Mouse (Mus musculus): Measurements from ENCODE around the gene B230118H07Rik. TPM values are rescaled to one million over a fixed set of nuclear protein-coding genes. Genes with fewer than 3 reads are reported as not detected.

Gene B230118H07Rik
- polyA plus RNA-seq, 1 experiment from 2014 or later, result 49.4 TPM

- H3K27ac ChIP-seq (replicated peaks; ENCODE audit: low read depth, low read length), result no peak overlapping the region
- no peaks in the 10 kb centered on the region for H3K9me3 ChIP-seq (ENCODE audit: control insufficient read depth, low read length)
- no peaks in the 10 kb centered on the region for H3K36me3 ChIP-seq (ENCODE audit: control insufficient read depth, insufficient read depth, low read length)
- 0 out of 2 replicates have a peak, but pooled peaks cover 4% of the 10 kb centered on the region for H3K4me1 ChIP-seq (ENCODE audit: control insufficient read depth, insufficient read depth, low read length)
- no peak for ATAC-seq (ENCODE audit: low FRiP score, low TSS enrichment)
- H3K4me3 ChIP-seq (replicated peaks; ENCODE audit: low read depth, low read length), result no peak overlapping the region
- DNase-seq, result no peak
- no peak overlapping the region for H3K4me2 ChIP-seq (ENCODE audit: low read length)
- H3K9ac ChIP-seq (replicated peaks; ENCODE audit: low read length), result no peak overlapping the region
- no peaks in the 10 kb centered on the region for H3K27me3 ChIP-seq (ENCODE audit: control insufficient read depth, insufficient read depth, low read length)
- WGBS, result 36% methylated on average over 2 of the region's 2 CpGs
These were observed 25.3 kb downstream of the B230118H07Rik start for GRCm38 (mm10) chr2:101624011-101624410.

DNA sequence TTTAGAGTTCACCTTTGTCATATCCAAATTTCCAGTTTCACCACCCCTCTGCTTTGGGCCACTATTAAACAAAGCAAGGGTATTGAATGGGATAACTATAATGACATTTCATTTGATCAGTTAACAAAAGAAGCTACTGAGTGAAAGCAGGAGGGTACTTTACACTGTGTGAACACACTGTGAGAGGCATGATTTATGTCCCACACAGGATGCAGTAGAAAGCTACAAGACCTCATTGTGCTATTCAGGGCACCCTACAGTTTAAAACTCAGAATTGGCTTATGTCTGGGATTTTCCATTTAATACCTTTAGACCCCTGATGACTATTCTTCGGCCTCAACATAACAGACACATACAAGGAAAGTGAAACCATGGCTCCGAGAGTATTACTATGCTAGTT is 26.3 kb downstream of the B230118H07Rik start:
- H3K4me2 ChIP-seq (ENCODE audit: low read length), result no peak overlapping the region
- no peaks in the 10 kb centered on the region for H3K27me3 ChIP-seq (ENCODE audit: control insufficient read depth, insufficient read depth, low read length)
- WGBS, result 53% methylated on average over 2 of the region's 2 CpGs
- H3K4me1 ChIP-seq (ENCODE audit: control insufficient read depth, insufficient read depth, low read length), result 0 out of 2 replicates have a peak, but pooled peaks cover 4% of the 10 kb centered on the region
- ATAC-seq (ENCODE audit: low FRiP score, low TSS enrichment), result no peak
- H3K9me3 ChIP-seq (ENCODE audit: control insufficient read depth, low read length), result no peaks in the 10 kb centered on the region
- H3K4me3 ChIP-seq (replicated peaks; ENCODE audit: low read depth, low read length), result no peak overlapping the region
- H3K9ac ChIP-seq (replicated peaks; ENCODE audit: low read length), result no peak overlapping the region
- no peak overlapping the region for H3K27ac ChIP-seq (replicated peaks; ENCODE audit: low read depth, low read length)
- H3K36me3 ChIP-seq (ENCODE audit: control insufficient read depth, insufficient read depth, low read length), result no peaks in the 10 kb centered on the region
- DNase-seq, result no peak

DNA sequence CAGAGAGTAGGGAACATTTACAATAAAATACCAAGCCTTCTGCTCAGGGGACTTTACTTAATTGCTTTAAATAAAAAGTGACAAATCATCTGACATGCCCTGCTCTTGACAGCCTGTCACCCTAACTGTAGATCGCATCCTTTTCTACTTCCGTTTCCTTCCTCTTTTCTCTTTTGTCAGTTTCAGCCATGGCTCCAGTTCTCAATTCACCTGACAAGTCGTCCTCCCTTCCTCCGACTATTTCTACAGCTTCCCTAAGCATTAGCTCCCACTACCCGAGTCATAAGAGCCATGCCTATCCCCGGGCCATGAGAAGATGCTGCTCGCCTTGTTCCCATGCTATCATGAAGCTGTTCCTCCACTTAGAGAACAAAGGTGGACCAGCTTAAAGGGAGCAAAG is 27.7 kb downstream of the B230118H07Rik start:
- Histone ChIP-seq H3K36me3 (ENCODE audit: control insufficient read depth, insufficient read depth, low read length) (no peaks in the 10 kb centered on the region), H3K27ac (replicated peaks; ENCODE audit: low read depth, low read length) (no peak overlapping the region), H3K27me3 (ENCODE audit: control insufficient read depth, insufficient read depth, low read length) (no peaks in the 10 kb centered on the region), H3K4me2 (ENCODE audit: low read length) (no peak overlapping the region), H3K4me3 (replicated peaks; ENCODE audit: low read depth, low read length) (no peak overlapping the region), H3K4me1 (ENCODE audit: control insufficient read depth, insufficient read depth, low read length) (0 out of 2 replicates have a peak, but pooled peaks cover 4% of the 10 kb centered on the region), H3K9ac (replicated peaks; ENCODE audit: low read length) (no peak overlapping the region), H3K9me3 (ENCODE audit: control insufficient read depth, low read length) (no peaks in the 10 kb centered on the region)
- 67% methylated on average over 7 of the region's 7 CpGs for WGBS
- ATAC-seq (ENCODE audit: low FRiP score, low TSS enrichment) (no peak), DNase-seq (no peak)

GRCm38 (mm10) chr2:101620899-101621298 is 28.4 kb downstream of the B230118H07Rik start:
- no peak for DNase-seq
- Histone ChIP-seq H3K27ac (replicated peaks; ENCODE audit: low read depth, low read length) (no peak overlapping the region), H3K36me3 (ENCODE audit: control insufficient read depth, insufficient read depth, low read length) (no peaks in the 10 kb centered on the region), H3K4me3 (replicated peaks; ENCODE audit: low read depth, low read length) (no peak overlapping the region), H3K27me3 (ENCODE audit: control insufficient read depth, insufficient read depth, low read length) (no peaks in the 10 kb centered on the region), H3K9me3 (ENCODE audit: control insufficient read depth, low read length) (no peaks in the 10 kb centered on the region), H3K4me1 (ENCODE audit: control insufficient read depth, insufficient read depth, low read length) (0 out of 2 replicates have a peak, but pooled peaks cover 4% of the 10 kb centered on the region), H3K9ac (replicated peaks; ENCODE audit: low read length) (no peak overlapping the region), H3K4me2 (ENCODE audit: low read length) (no peak overlapping the region)
- WGBS, result 86% methylated on average over 3 of the region's 3 CpGs
- ATAC-seq (ENCODE audit: low FRiP score, low TSS enrichment), result no peak

- Histone ChIP-seq H3K4me2 (ENCODE audit: low read length) (no peak overlapping the region), H3K4me1 (ENCODE audit: control insufficient read depth, insufficient read depth, low read length) (0 out of 2 replicates have a peak, but pooled peaks cover 4% of the 10 kb centered on the region), H3K9ac (replicated peaks; ENCODE audit: low read length) (no peak overlapping the region), H3K9me3 (ENCODE audit: control insufficient read depth, low read length) (no peaks in the 10 kb centered on the region), H3K27me3 (ENCODE audit: control insufficient read depth, insufficient read depth, low read length) (no peaks in the 10 kb centered on the region), H3K36me3 (ENCODE audit: control insufficient read depth, insufficient read depth, low read length) (no peaks in the 10 kb centered on the region), H3K4me3 (replicated peaks; ENCODE audit: low read depth, low read length) (no peak overlapping the region), H3K27ac (replicated peaks; ENCODE audit: low read depth, low read length) (no peak overlapping the region)
- DNase-seq (no peak), ATAC-seq (ENCODE audit: low FRiP score, low TSS enrichment) (no peak)
- 82% methylated on average over 4 of the region's 4 CpGs for WGBS
These were observed 31.0 kb downstream of the B230118H07Rik start for GRCm38 (mm10) chr2:101618373-101618772.

- no peak overlapping the region for H3K4me2 ChIP-seq (ENCODE audit: low read length)
- no peak overlapping the region for H3K4me3 ChIP-seq (replicated peaks; ENCODE audit: low read depth, low read length)
- H3K27ac ChIP-seq (replicated peaks; ENCODE audit: low read depth, low read length), result no peak overlapping the region
- H3K9me3 ChIP-seq (ENCODE audit: control insufficient read depth, low read length), result no peaks in the 10 kb centered on the region
- no peak for ATAC-seq (ENCODE audit: low FRiP score, low TSS enrichment)
- DNase-seq, result peak; percentile 41
- no peaks in the 10 kb centered on the region for H3K27me3 ChIP-seq (ENCODE audit: control insufficient read depth, insufficient read depth, low read length)
- H3K9ac ChIP-seq (replicated peaks; ENCODE audit: low read length), result no peak overlapping the region
- no peaks in the 10 kb centered on the region for H3K36me3 ChIP-seq (ENCODE audit: control insufficient read depth, insufficient read depth, low read length)
- H3K4me1 ChIP-seq (ENCODE audit: control insufficient read depth, insufficient read depth, low read length), result no peaks in the 10 kb centered on the region
- 72% methylated on average over 10 of the region's 10 CpGs for WGBS
These were observed 33.6 kb downstream of the B230118H07Rik start for GRCm38 (mm10) chr2:101615464-101616305.

DNA sequence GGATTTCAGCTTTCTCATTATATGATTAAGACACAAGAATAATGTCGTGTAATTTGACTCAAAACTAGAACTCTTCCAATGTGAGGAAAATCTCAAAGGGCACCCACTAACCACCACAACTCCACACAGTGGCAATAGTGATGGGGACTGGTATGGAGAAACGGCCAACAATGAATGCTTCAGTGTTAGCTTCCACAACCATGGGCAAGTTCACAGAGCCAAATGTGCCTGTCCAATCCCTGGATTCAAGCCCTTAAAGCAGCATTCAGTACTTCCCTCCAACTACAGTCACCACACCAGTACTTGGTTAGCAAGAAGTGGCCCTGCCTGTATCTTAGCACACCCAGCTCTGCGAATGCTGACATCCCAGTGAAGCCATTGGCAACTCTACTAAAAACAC is 38.5 kb downstream of the B230118H07Rik start:
- no peak overlapping the region for H3K4me3 ChIP-seq (replicated peaks; ENCODE audit: low read depth, low read length)
- ATAC-seq (ENCODE audit: low FRiP score, low TSS enrichment) (no peak), DNase-seq (no peak)
- no peak overlapping the region for H3K4me2 ChIP-seq (ENCODE audit: low read length)
- H3K27ac ChIP-seq (replicated peaks; ENCODE audit: low read depth, low read length), result no peak overlapping the region
- 0 out of 2 replicates have a peak, but pooled peaks cover 4% of the 10 kb centered on the region for H3K36me3 ChIP-seq (ENCODE audit: control insufficient read depth, insufficient read depth, low read length)
- no peaks in the 10 kb centered on the region for H3K4me1 ChIP-seq (ENCODE audit: control insufficient read depth, insufficient read depth, low read length)
- no peaks in the 10 kb centered on the region for H3K9me3 ChIP-seq (ENCODE audit: control insufficient read depth, low read length)
- 91% methylated on average over 3 of the region's 3 CpGs for WGBS
- H3K27me3 ChIP-seq (ENCODE audit: control insufficient read depth, insufficient read depth, low read length), result no peaks in the 10 kb centered on the region
- no peak overlapping the region for H3K9ac ChIP-seq (replicated peaks; ENCODE audit: low read length)

DNA sequence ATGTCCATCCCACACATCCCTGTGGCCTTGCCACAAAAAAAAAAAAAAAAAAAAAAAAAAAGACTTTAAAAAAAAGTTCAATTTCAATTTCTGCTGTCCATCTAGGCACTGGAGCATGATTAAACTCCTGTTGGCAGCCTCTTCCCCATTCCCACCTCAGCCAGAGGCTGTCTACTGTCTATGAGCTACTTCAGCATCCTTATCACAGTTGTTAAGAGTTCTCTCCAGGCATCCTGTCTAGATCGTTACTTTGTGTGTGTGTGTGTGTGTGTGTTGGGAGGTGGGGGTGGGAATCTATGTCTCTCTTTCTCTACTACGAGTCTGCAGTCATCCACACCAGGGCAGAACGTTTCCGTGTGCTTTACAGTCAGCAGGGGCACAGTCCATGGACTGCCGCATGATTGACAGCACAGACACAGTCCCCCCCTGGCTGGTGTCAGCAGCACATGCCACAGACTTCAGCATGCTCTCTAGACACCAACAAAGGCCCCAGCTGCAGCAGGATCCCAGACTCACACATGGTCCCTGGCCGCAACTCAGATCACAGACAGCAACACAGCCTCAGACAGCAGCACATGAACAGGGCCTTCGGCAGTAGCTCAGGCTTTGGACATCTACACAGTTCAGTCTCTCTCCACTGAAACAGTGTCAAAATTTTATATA is 41.0 kb downstream of the B230118H07Rik start:
- Histone ChIP-seq H3K27me3 (ENCODE audit: control insufficient read depth, insufficient read depth, low read length) (no peaks in the 10 kb centered on the region), H3K27ac (replicated peaks; ENCODE audit: low read depth, low read length) (peak overlapping the region; percentile 41), H3K36me3 (ENCODE audit: control insufficient read depth, insufficient read depth, low read length) (0 out of 2 replicates have a peak, but pooled peaks cover 4% of the 10 kb centered on the region), H3K9me3 (ENCODE audit: control insufficient read depth, low read length) (no peaks in the 10 kb centered on the region), H3K4me3 (replicated peaks; ENCODE audit: low read depth, low read length) (no peak overlapping the region), H3K4me1 (ENCODE audit: control insufficient read depth, insufficient read depth, low read length) (no peaks in the 10 kb centered on the region), H3K4me2 (ENCODE audit: low read length) (no peak overlapping the region), H3K9ac (replicated peaks; ENCODE audit: low read length) (no peak overlapping the region)
- DNase-seq, result peak; percentile 43
- 40% methylated on average over 7 of the region's 7 CpGs for WGBS
- ATAC-seq (ENCODE audit: low FRiP score, low TSS enrichment), result peak; percentile 63; the same call in 1 of the 2 replicates
